Mouse (Mus musculus): ENCODE results near the gene Slc8a2. TPM values are rescaled to one million over a fixed set of nuclear protein-coding genes. Genes with fewer than 3 reads are reported as not detected.
A peak's percentile ranks its signal among the peaks of the same experiment; 100 is the strongest.

Slc8a2 gene
- polyA plus RNA-seq, 1 experiment from 2014 or later = 0.35 TPM

- Histone ChIP-seq H3K4me2 (replicated peaks; ENCODE audit: low read depth, low read length) (no peak overlapping the region), H3K4me3 (ENCODE audit: low read depth, low read length) (no peak overlapping the region), H3K36me3 (ENCODE audit: control insufficient read depth, insufficient read depth, low read length) (peaks cover 9% of the 10 kb centered on the region; the same call in 1 of the 2 replicates), H3K4me1 (ENCODE audit: control insufficient read depth, insufficient read depth, low read length) (no peaks in the 10 kb centered on the region), H3K9me3 (ENCODE audit: control insufficient read depth, low read depth, low read length) (no peaks in the 10 kb centered on the region), H3K9ac (replicated peaks; ENCODE audit: low read depth, low read length) (no peak overlapping the region), H3K27me3 (ENCODE audit: control insufficient read depth, insufficient read depth, low read length) (no peaks in the 10 kb centered on the region), H3K27ac (ENCODE audit: low read length) (no peak overlapping the region)
- 18% methylated on average over 5 of the region's 5 CpGs for WGBS
- 0 out of 2 replicates have a peak, but pooled peaks have one; percentile 29 for ATAC-seq (ENCODE audit: insufficient number of reproducible peaks, insufficient read depth, low FRiP score, low read depth)
These were observed 62.7 kb downstream of the Slc8a2 start for GRCm38 (mm10) chr7:16192315-16192714.

GRCm38 (mm10) chr7:16193702-16194101, 64.1 kb downstream of the Slc8a2 start:
- no peaks in the 10 kb centered on the region for H3K9me3 ChIP-seq (ENCODE audit: control insufficient read depth, low read depth, low read length)
- 39% methylated on average over 3 of the region's 3 CpGs for WGBS
- no peaks in the 10 kb centered on the region for H3K4me1 ChIP-seq (ENCODE audit: control insufficient read depth, insufficient read depth, low read length)
- no peak overlapping the region for H3K9ac ChIP-seq (replicated peaks; ENCODE audit: low read depth, low read length)
- H3K27me3 ChIP-seq (ENCODE audit: control insufficient read depth, insufficient read depth, low read length) = no peaks in the 10 kb centered on the region
- H3K4me2 ChIP-seq (replicated peaks; ENCODE audit: low read depth, low read length) = no peak overlapping the region
- ATAC-seq (ENCODE audit: insufficient number of reproducible peaks, insufficient read depth, low FRiP score, low read depth) = no peak
- no peak overlapping the region for H3K4me3 ChIP-seq (ENCODE audit: low read depth, low read length)
- peaks cover 21% of the 10 kb centered on the region; the same call in 1 of the 2 replicates for H3K36me3 ChIP-seq (ENCODE audit: control insufficient read depth, insufficient read depth, low read length)
- H3K27ac ChIP-seq (ENCODE audit: low read length) = no peak overlapping the region

GRCm38 (mm10) chr7:16196616-16197015, 67.0 kb downstream of the Slc8a2 start:
- no peak overlapping the region for H3K27ac ChIP-seq (ENCODE audit: low read length)
- H3K4me1 ChIP-seq (ENCODE audit: control insufficient read depth, insufficient read depth, low read length) = no peaks in the 10 kb centered on the region
- H3K9ac ChIP-seq (replicated peaks; ENCODE audit: low read depth, low read length) = no peak overlapping the region
- H3K4me3 ChIP-seq (ENCODE audit: low read depth, low read length) = no peak overlapping the region
- H3K36me3 ChIP-seq (ENCODE audit: control insufficient read depth, insufficient read depth, low read length) = peaks cover 27% of the 10 kb centered on the region; the same call in 1 of the 2 replicates
- no peak overlapping the region for H3K4me2 ChIP-seq (replicated peaks; ENCODE audit: low read depth, low read length)
- WGBS = 39% methylated on average over 6 of the region's 6 CpGs
- no peak for ATAC-seq (ENCODE audit: insufficient number of reproducible peaks, insufficient read depth, low FRiP score, low read depth)
- no peaks in the 10 kb centered on the region for H3K27me3 ChIP-seq (ENCODE audit: control insufficient read depth, insufficient read depth, low read length)
- no peaks in the 10 kb centered on the region for H3K9me3 ChIP-seq (ENCODE audit: control insufficient read depth, low read depth, low read length)

- no peak for ATAC-seq (ENCODE audit: insufficient number of reproducible peaks, insufficient read depth, low FRiP score, low read depth)
- no peaks in the 10 kb centered on the region for H3K27me3 ChIP-seq (ENCODE audit: control insufficient read depth, insufficient read depth, low read length)
- no peaks in the 10 kb centered on the region for H3K9me3 ChIP-seq (ENCODE audit: control insufficient read depth, low read depth, low read length)
- no peak overlapping the region for H3K4me2 ChIP-seq (replicated peaks; ENCODE audit: low read depth, low read length)
- 64% methylated on average over 5 of the region's 5 CpGs for WGBS
- no peak overlapping the region for H3K9ac ChIP-seq (replicated peaks; ENCODE audit: low read depth, low read length)
- H3K36me3 ChIP-seq (ENCODE audit: control insufficient read depth, insufficient read depth, low read length) = peaks cover 29% of the 10 kb centered on the region; the same call in 1 of the 2 replicates
- no peaks in the 10 kb centered on the region for H3K4me1 ChIP-seq (ENCODE audit: control insufficient read depth, insufficient read depth, low read length)
- no peak overlapping the region for H3K4me3 ChIP-seq (ENCODE audit: low read depth, low read length)
- no peak overlapping the region for H3K27ac ChIP-seq (ENCODE audit: low read length)
These were observed 67.5 kb downstream of the Slc8a2 start for GRCm38 (mm10) chr7:16197166-16197565.

GRCm38 (mm10) chr7:16198540-16198939, 68.9 kb downstream of the Slc8a2 start:
- Histone ChIP-seq H3K36me3 (ENCODE audit: control insufficient read depth, insufficient read depth, low read length) (peaks cover 31% of the 10 kb centered on the region; the same call in 1 of the 2 replicates), H3K27ac (ENCODE audit: low read length) (no peak overlapping the region), H3K27me3 (ENCODE audit: control insufficient read depth, insufficient read depth, low read length) (no peaks in the 10 kb centered on the region), H3K9me3 (ENCODE audit: control insufficient read depth, low read depth, low read length) (no peaks in the 10 kb centered on the region), H3K4me2 (replicated peaks; ENCODE audit: low read depth, low read length) (no peak overlapping the region), H3K4me3 (ENCODE audit: low read depth, low read length) (no peak overlapping the region), H3K9ac (replicated peaks; ENCODE audit: low read depth, low read length) (no peak overlapping the region), H3K4me1 (ENCODE audit: control insufficient read depth, insufficient read depth, low read length) (no peaks in the 10 kb centered on the region)
- WGBS = 84% methylated on average over 11 of the region's 11 CpGs
- no peak for ATAC-seq (ENCODE audit: insufficient number of reproducible peaks, insufficient read depth, low FRiP score, low read depth)

- Histone ChIP-seq H3K36me3 (ENCODE audit: control insufficient read depth, insufficient read depth, low read length) (peaks cover 36% of the 10 kb centered on the region), H3K27ac (ENCODE audit: low read length) (no peak overlapping the region), H3K9me3 (ENCODE audit: control insufficient read depth, low read depth, low read length) (no peaks in the 10 kb centered on the region), H3K27me3 (ENCODE audit: control insufficient read depth, insufficient read depth, low read length) (no peaks in the 10 kb centered on the region), H3K4me1 (ENCODE audit: control insufficient read depth, insufficient read depth, low read length) (no peaks in the 10 kb centered on the region), H3K9ac (replicated peaks; ENCODE audit: low read depth, low read length) (no peak overlapping the region), H3K4me2 (replicated peaks; ENCODE audit: low read depth, low read length) (no peak overlapping the region), H3K4me3 (ENCODE audit: low read depth, low read length) (no peak overlapping the region)
- 84% methylated on average over 6 of the region's 6 CpGs for WGBS
- ATAC-seq (ENCODE audit: insufficient number of reproducible peaks, insufficient read depth, low FRiP score, low read depth) = no peak
These were observed 71.5 kb downstream of the Slc8a2 start for GRCm38 (mm10) chr7:16201136-16201535.

GRCm38 (mm10) chr7:16202756-16203504, 73.3 kb downstream of the Slc8a2 start:
- no peak overlapping the region for H3K9ac ChIP-seq (replicated peaks; ENCODE audit: low read depth, low read length)
- H3K27ac ChIP-seq (ENCODE audit: low read length) = no peak overlapping the region
- H3K4me1 ChIP-seq (ENCODE audit: control insufficient read depth, insufficient read depth, low read length) = no peaks in the 10 kb centered on the region
- no peaks in the 10 kb centered on the region for H3K9me3 ChIP-seq (ENCODE audit: control insufficient read depth, low read depth, low read length)
- ATAC-seq (ENCODE audit: insufficient number of reproducible peaks, insufficient read depth, low FRiP score, low read depth) = no peak
- 85% methylated on average over 15 of the region's 15 CpGs for WGBS
- peaks cover 27% of the 10 kb centered on the region for H3K36me3 ChIP-seq (ENCODE audit: control insufficient read depth, insufficient read depth, low read length)
- H3K27me3 ChIP-seq (ENCODE audit: control insufficient read depth, insufficient read depth, low read length) = no peaks in the 10 kb centered on the region
- no peak overlapping the region for H3K4me3 ChIP-seq (ENCODE audit: low read depth, low read length)
- H3K4me2 ChIP-seq (replicated peaks; ENCODE audit: low read depth, low read length) = no peak overlapping the region

- 88% methylated on average over 13 of the region's 13 CpGs for WGBS
- Histone ChIP-seq H3K9ac (replicated peaks; ENCODE audit: low read depth, low read length) (no peak overlapping the region), H3K4me3 (ENCODE audit: low read depth, low read length) (no peak overlapping the region), H3K27ac (ENCODE audit: low read length) (no peak overlapping the region), H3K27me3 (ENCODE audit: control insufficient read depth, insufficient read depth, low read length) (no peaks in the 10 kb centered on the region), H3K4me1 (ENCODE audit: control insufficient read depth, insufficient read depth, low read length) (0 out of 2 replicates have a peak, but pooled peaks cover 2% of the 10 kb centered on the region), H3K36me3 (ENCODE audit: control insufficient read depth, insufficient read depth, low read length) (peaks cover 23% of the 10 kb centered on the region), H3K9me3 (ENCODE audit: control insufficient read depth, low read depth, low read length) (no peaks in the 10 kb centered on the region), H3K4me2 (replicated peaks; ENCODE audit: low read depth, low read length) (no peak overlapping the region)
- ATAC-seq (ENCODE audit: insufficient number of reproducible peaks, insufficient read depth, low FRiP score, low read depth) = no peak
These were observed 73.9 kb downstream of the Slc8a2 start for GRCm38 (mm10) chr7:16203505-16203903.
